Mouse (Mus musculus) liver, embryonic 14 days (tissue): ENCODE results near the gene Chac2. TPM values are rescaled to one million over a fixed set of nuclear protein-coding genes. Genes with fewer than 3 reads are reported as not detected.

Source experiments
- polyA plus RNA-seq: library from polyadenylated mRNA; depleted of rRNA; stranded (reverse); fragments of >200 nt; gene quantifications from 2 replicates; pipeline ENCODE4 v1.2.3, GENCODE M21; 2012; rRNA removed

Chac2 gene
- 24.9 and 30.2 TPM in 2 replicates for polyA plus RNA-seq

GRCm38 (mm10) chr11:30985877-30986624, at the start of gene Chac2:
Chac2 (minus strand) TSS chr11:30986350.

GRCm38 (mm10) chr11:30954279-30954725, 31.8 kb downstream of the Chac2 start, which contains the start of gene Erlec1:
Erlec1 (minus strand) TSS chr11:30954335.

Other genes starting within 250 kb of the Chac2 start
- 14.4 and 17.8 TPM in 2 replicates for gene Psme4, start 214.6 kb downstream of the Chac2 start, polyA plus RNA-seq
- 0.02 TPM in 2 replicates for gene Gpr75, start 101.0 kb downstream of the Chac2 start, polyA plus RNA-seq
- 4.1 and 4.7 TPM in 2 replicates for gene Asb3, start 100.9 kb downstream of the Chac2 start, polyA plus RNA-seq
- gene Erlec1, start 32.0 kb downstream of the Chac2 start, polyA plus RNA-seq, result 9.9 TPM in 2 replicates
- gene Gm17332, start 196.1 kb upstream of the Chac2 start, polyA plus RNA-seq, result not detected in 2 replicates